Mouse (Mus musculus) heart, postnatal 0 days (tissue): ENCODE data around the gene Cgnl1. TPM values are rescaled to one million over a fixed set of nuclear protein-coding genes. Genes with fewer than 3 reads are reported as not detected.

ENCODE experiments used
- ATAC-seq: fragments of 200-750 bp; cut with Nextera tagmentation; 2 replicates; pipeline ENCODE4 v1.8.0; 2017; ENCODE audit warnings: low read depth, moderate number of reproducible peaks, moderate library complexity; ENCODE audit not compliant: insufficient read depth
- DNase-seq: peaks from one replicate; pipeline ENCODE4 v3.0.0-alpha.2; 2016; ENCODE audit warnings: low spot score
- H3K27ac ChIP-seq: fragments of 300-500 bp; sonication (generic); 2 replicates; pipeline ENCODE4 v1.5.1; 2014; ENCODE audit warnings: low read depth, mild to moderate bottlenecking
- H3K27me3 ChIP-seq: fragments of 300-500 bp; sonication (generic); 2 replicates; pipeline ENCODE4 v1.6.1; 2014; ENCODE audit warnings: low read length, mixed read lengths; ENCODE audit not compliant: control insufficient read depth, insufficient read depth
- H3K36me3 ChIP-seq: fragments of 300-500 bp; sonication (generic); replicated peaks from 2 replicates; pipeline ENCODE4 v1.6.1; 2014; ENCODE audit warnings: low read length, mixed read lengths; ENCODE audit not compliant: control insufficient read depth, insufficient read depth
- H3K4me1 ChIP-seq: fragments of 300-500 bp; sonication (generic); 2 replicates; pipeline ENCODE4 v1.6.1; 2014; ENCODE audit warnings: antibody characterized with exemption; ENCODE audit not compliant: control insufficient read depth, insufficient read depth
- H3K4me2 ChIP-seq: fragments of 300-500 bp; sonication (generic); 2 replicates; pipeline ENCODE4 v1.6.1; 2014; ENCODE audit warnings: low read depth, mild to moderate bottlenecking, low read length, moderate library complexity
- H3K4me3 ChIP-seq: fragments of 300-500 bp; sonication (generic); 2 replicates; pipeline ENCODE4 v1.5.1; 2014; ENCODE audit warnings: low read depth, low read length
- H3K9ac ChIP-seq: fragments of 300-500 bp; sonication (generic); replicated peaks from 2 replicates; pipeline ENCODE4 v1.6.1; 2014; ENCODE audit warnings: low read depth, low read length, mixed read lengths
- H3K9me3 ChIP-seq: fragments of 300-500 bp; sonication (generic); replicated peaks from 2 replicates; pipeline ENCODE4 v1.6.1; 2016; ENCODE audit warnings: low read length; ENCODE audit not compliant: control insufficient read depth
- CTCF ChIP-seq: IDR thresholded peaks from 2 replicates; pipeline ENCODE4 v1.5.1; 2016; ENCODE audit warnings: antibody characterized with exemption, control low read depth, low read depth
- EP300 ChIP-seq: IDR thresholded peaks from 2 replicates; pipeline ENCODE4 v1.6.1; 2016; ENCODE audit warnings: antibody characterized with exemption, low read depth
- WGBS: fragments of 180-500 bp; shearing (Covaris S2); extraction: QIAGEN DNeasy Blood & Tissue Kit; methylation state at CpG from one replicate; pipeline ENCODE4 v1.1.7; 2014; 5-methylcytosine and 5-hydroxymethylcytosine counted together
- polyA plus RNA-seq: library from polyadenylated mRNA; unstranded; fragments of >200 nt; fragmentation: Nextera tagmentation; extraction: Ambion mirVana; gene quantifications from 2 replicates; pipeline ENCODE4 v1.2.1, GENCODE M21; 2015
- total RNA-seq: library from RNA; depleted of rRNA; stranded (reverse); fragments of >200 nt; gene quantifications from 2 replicates; pipeline ENCODE4 v1.2.3, GENCODE M21; 2014; ENCODE audit warnings: low replicate concordance

Cgnl1 gene
- total and polyA plus RNA-seq, 2 experiments from 2014 or later = 20.0 to 20.6 TPM

- H3K36me3 ChIP-seq = no peaks in the 10 kb centered on the region
- no peak for TF ChIP-seq CTCF
- TF ChIP-seq EP300 = no peak
- no peaks in the 10 kb centered on the region for H3K4me1 ChIP-seq
- H3K4me3 ChIP-seq = no peak overlapping the region
- H3K4me2 ChIP-seq = no peak overlapping the region
- WGBS = 89% methylated on average over 3 of the region's 3 CpGs
- H3K27me3 ChIP-seq = no peaks in the 10 kb centered on the region
- no peak for DNase-seq
- no peak overlapping the region for H3K9ac ChIP-seq
- no peaks in the 10 kb centered on the region for H3K9me3 ChIP-seq
- ATAC-seq = no peak
- H3K27ac ChIP-seq = no peak overlapping the region
Measured at GRCm38 (mm10) chr9:71777404-71777803, 6.0 kb upstream of the Cgnl1 start.

- TF ChIP-seq CTCF = no peak
- no peak for TF ChIP-seq EP300
- WGBS = 40% methylated on average over 3 of the region's 3 CpGs
- H3K4me2 ChIP-seq = no peak overlapping the region
- no peaks in the 10 kb centered on the region for H3K4me1 ChIP-seq
- DNase-seq = no peak
- H3K27me3 ChIP-seq = no peaks in the 10 kb centered on the region
- no peak overlapping the region for H3K9ac ChIP-seq
- no peaks in the 10 kb centered on the region for H3K36me3 ChIP-seq
- H3K9me3 ChIP-seq = no peaks in the 10 kb centered on the region
- no peak for ATAC-seq
- no peak overlapping the region for H3K27ac ChIP-seq
- no peak overlapping the region for H3K4me3 ChIP-seq
Measured at GRCm38 (mm10) chr9:71776337-71776736, 4.9 kb upstream of the Cgnl1 start.

- ATAC-seq = no peak
- no peak for TF ChIP-seq EP300
- no peak for TF ChIP-seq CTCF
Measured at GRCm38 (mm10) chr9:71773563-71773962, 2.2 kb upstream of the Cgnl1 start.

GRCm38 (mm10) chr9:71772338-71772737 is 936 bp upstream of the Cgnl1 start:
- Histone ChIP-seq H3K27ac (no peak overlapping the region), H3K4me3 (no peak overlapping the region), H3K9ac (no peak overlapping the region), H3K4me2 (no peak overlapping the region), H3K4me1 (no peaks in the 10 kb centered on the region; the same call in 1 of the 2 replicates), H3K9me3 (no peaks in the 10 kb centered on the region), H3K27me3 (no peaks in the 10 kb centered on the region), H3K36me3 (no peaks in the 10 kb centered on the region)
- WGBS = 78% methylated on average over 5 of the region's 5 CpGs
- no peak for DNase-seq
- TF ChIP-seq CTCF = peak; percentile 58
- TF ChIP-seq EP300 = no peak
- no peak for ATAC-seq

More at GRCm38 (mm10) chr9:71773563-71773962, 2.2 kb upstream of the Cgnl1 start:
- no peak overlapping the region for H3K9ac ChIP-seq
- H3K4me3 ChIP-seq = no peak overlapping the region
- 54% methylated on average over 9 of the region's 9 CpGs for WGBS
- no peaks in the 10 kb centered on the region for H3K9me3 ChIP-seq
- no peak for DNase-seq
- H3K36me3 ChIP-seq = no peaks in the 10 kb centered on the region
- no peak overlapping the region for H3K4me2 ChIP-seq
- no peaks in the 10 kb centered on the region; the same call in 1 of the 2 replicates for H3K4me1 ChIP-seq
- H3K27me3 ChIP-seq = no peaks in the 10 kb centered on the region
- no peak overlapping the region for H3K27ac ChIP-seq

GRCm38 (mm10) chr9:71770484-71770883 is 918 bp downstream of the Cgnl1 start:
- Histone ChIP-seq H3K4me1 (no peaks in the 10 kb centered on the region; the same call in 1 of the 2 replicates), H3K27me3 (no peaks in the 10 kb centered on the region), H3K9me3 (no peaks in the 10 kb centered on the region), H3K4me2 (peak overlapping the region; percentile 93), H3K4me3 (peak overlapping the region; percentile 80), H3K36me3 (no peaks in the 10 kb centered on the region), H3K9ac (peak overlapping the region; percentile 75), H3K27ac (0 out of 2 replicates have a peak overlapping the region, but pooled peaks have one; percentile 72)
- DNase-seq = peak; percentile 32
- no peak; the same call in 1 of the 2 replicates for ATAC-seq
- WGBS = 1% methylated on average over 10 of the region's 10 CpGs
- TF ChIP-seq EP300 (no peak), CTCF (peak; percentile 21)

- H3K27ac ChIP-seq = no peak overlapping the region
- no peaks in the 10 kb centered on the region for H3K36me3 ChIP-seq
- ATAC-seq (no peak), DNase-seq (no peak)
- WGBS = 19% methylated on average over 9 of the region's 9 CpGs
- peak overlapping the region; percentile 93 for H3K4me2 ChIP-seq
- no peaks in the 10 kb centered on the region; the same call in 1 of the 2 replicates for H3K4me1 ChIP-seq
- 0 out of 2 replicates have a peak overlapping the region, but pooled peaks have one; percentile 75 for H3K9ac ChIP-seq
- TF ChIP-seq EP300 = no peak
- no peak for TF ChIP-seq CTCF
- H3K9me3 ChIP-seq = no peaks in the 10 kb centered on the region
- H3K27me3 ChIP-seq = no peaks in the 10 kb centered on the region
- H3K4me3 ChIP-seq = peak overlapping the region; percentile 80
Measured at GRCm38 (mm10) chr9:71769701-71770100, 1.7 kb downstream of the Cgnl1 start.
